Mouse (Mus musculus) urinary bladder, postnatal 25 days (tissue): ENCODE results near the gene Kazn.

Experiments used
- DNase-seq: peaks from one replicate; pipeline ENCODE4 v3.0.0; 2022; ENCODE audit warnings: low spot score

The Kazn gene

GRCm38 (mm10) chr4:142242164-142242563, 3.0 kb upstream of the Kazn start:
- DNase-seq = no peak

GRCm38 (mm10) chr4:142240874-142241273, 1.7 kb upstream of the Kazn start:
- no peak for DNase-seq

- peak; percentile 56 for DNase-seq
Observed at GRCm38 (mm10) chr4:142238486-142239239, 538 bp downstream of the Kazn start.

GRCm38 (mm10) chr4:142238041-142238440, 1.2 kb downstream of the Kazn start:
- no peak for DNase-seq

- no peak for DNase-seq
Observed at GRCm38 (mm10) chr4:142236681-142237080, 2.5 kb downstream of the Kazn start.

- no peak for DNase-seq
Observed at GRCm38 (mm10) chr4:142235426-142235825, 3.8 kb downstream of the Kazn start.

- no peak for DNase-seq
Observed at GRCm38 (mm10) chr4:142234828-142235227, 4.4 kb downstream of the Kazn start.

- peak; percentile 69 for DNase-seq
Observed at GRCm38 (mm10) chr4:142228821-142229575, 10.2 kb downstream of the Kazn start.

GRCm38 (mm10) chr4:142223898-142224645, 15.1 kb downstream of the Kazn start:
- no peak for DNase-seq

- DNase-seq = no peak
Observed at GRCm38 (mm10) chr4:142222385-142222784, 16.8 kb downstream of the Kazn start.

GRCm38 (mm10) chr4:142221757-142222072, 17.5 kb downstream of the Kazn start:
- DNase-seq = no peak

GRCm38 (mm10) chr4:142221025-142221756, 18.0 kb downstream of the Kazn start:
- DNase-seq = no peak

- no peak for DNase-seq
Observed at GRCm38 (mm10) chr4:142218997-142219396, 20.2 kb downstream of the Kazn start.

GRCm38 (mm10) chr4:142217048-142217447, 22.2 kb downstream of the Kazn start:
- DNase-seq = no peak

- no peak for DNase-seq
Observed at GRCm38 (mm10) chr4:142215760-142216159, 23.4 kb downstream of the Kazn start.

- no peak for DNase-seq
Observed at GRCm38 (mm10) chr4:142214532-142214931, 24.7 kb downstream of the Kazn start.

GRCm38 (mm10) chr4:142212425-142212824, 26.8 kb downstream of the Kazn start:
- DNase-seq = no peak

- DNase-seq = no peak
Observed at GRCm38 (mm10) chr4:142209884-142210283, 29.3 kb downstream of the Kazn start.

- no peak for DNase-seq
Observed at GRCm38 (mm10) chr4:142209476-142209875, 29.7 kb downstream of the Kazn start.

- no peak for DNase-seq
Observed at GRCm38 (mm10) chr4:142205693-142206092, 33.5 kb downstream of the Kazn start.

GRCm38 (mm10) chr4:142196626-142197025, 42.6 kb downstream of the Kazn start:
- no peak for DNase-seq

GRCm38 (mm10) chr4:142193780-142194179, 45.4 kb downstream of the Kazn start:
- peak; percentile 32 for DNase-seq
